Mouse (Mus musculus) induced T-regulatory cell, adult 2 months (primary cell): ENCODE data around the gene Tdrd12.
"Not testable (repeated sequence)": the region's sequence is repeated elsewhere in the genome, so short reads cannot be mapped to it uniquely, and the experiment has no call there.

Experiments used
- DNase-seq: peaks from one replicate; pipeline ENCODE4 v3.0.0-alpha.2; 2012; ENCODE audit warnings: low read depth

Gene Tdrd12

GRCm38 (mm10) chr7:35537562-35537961 lies at the start of gene Tdrd12:
Gene Tdrd12 (minus strand): TSS chr7:35537745.
- DNase-seq: peak; percentile 12

- DNase-seq: no peak
These were observed 49.4 kb upstream of the Tdrd12 start for GRCm38 (mm10) chr7:35586906-35587445.

- peak; percentile 99 for DNase-seq
These were observed 48.7 kb upstream of the Tdrd12 start, which contains the start of gene Ankrd27 for GRCm38 (mm10) chr7:35586055-35586905. Gene Ankrd27 (plus strand): TSS chr7:35586244.

- DNase-seq: no peak
These were observed 47.9 kb upstream of the Tdrd12 start, which contains the start of gene Rgs9bp for GRCm38 (mm10) chr7:35585191-35586054. Gene Rgs9bp (minus strand): TSS chr7:35585582.

- DNase-seq: peak; percentile 64
These were observed 47.2 kb upstream of the Tdrd12 start for GRCm38 (mm10) chr7:35584786-35585190.

- peak; percentile 16 for DNase-seq
These were observed 46.7 kb upstream of the Tdrd12 start for GRCm38 (mm10) chr7:35584068-35584785.

- no peak for DNase-seq
These were observed 46.0 kb upstream of the Tdrd12 start for GRCm38 (mm10) chr7:35583476-35584025.

GRCm38 (mm10) chr7:35582719-35583118 lies 45.2 kb upstream of the Tdrd12 start:
- DNase-seq: peak; percentile 60

- peak; percentile 72 for DNase-seq
These were observed 42.3 kb upstream of the Tdrd12 start for GRCm38 (mm10) chr7:35579849-35580248.

GRCm38 (mm10) chr7:35570883-35571282 lies 33.3 kb upstream of the Tdrd12 start:
- DNase-seq: peak; percentile 32

- not testable (repeated sequence) for DNase-seq
These were observed 32.2 kb upstream of the Tdrd12 start for GRCm38 (mm10) chr7:35569724-35570123.

- DNase-seq: not testable (repeated sequence)
These were observed 28.4 kb upstream of the Tdrd12 start for GRCm38 (mm10) chr7:35565965-35566364.

- DNase-seq: not testable (repeated sequence)
These were observed 27.3 kb upstream of the Tdrd12 start for GRCm38 (mm10) chr7:35564872-35565271.

GRCm38 (mm10) chr7:35564067-35564865 lies 26.7 kb upstream of the Tdrd12 start:
- no peak for DNase-seq

GRCm38 (mm10) chr7:35563071-35563470 lies 25.5 kb upstream of the Tdrd12 start:
- DNase-seq: no peak

- no peak for DNase-seq
These were observed 22.3 kb upstream of the Tdrd12 start for GRCm38 (mm10) chr7:35559838-35560237.

- DNase-seq: no peak
These were observed 21.1 kb upstream of the Tdrd12 start for GRCm38 (mm10) chr7:35558681-35559080.

- DNase-seq: no peak
These were observed 20.0 kb upstream of the Tdrd12 start for GRCm38 (mm10) chr7:35557577-35557976.

GRCm38 (mm10) chr7:35556905-35557304 lies 19.4 kb upstream of the Tdrd12 start:
- no peak for DNase-seq

- DNase-seq: no peak
These were observed 18.7 kb upstream of the Tdrd12 start, which contains the start of gene Nudt19 for GRCm38 (mm10) chr7:35556205-35556603. Gene Nudt19 (minus strand): TSS chr7:35556304.
